Mouse (Mus musculus): ENCODE data around the gene Gorab.

Gorab gene

DNA sequence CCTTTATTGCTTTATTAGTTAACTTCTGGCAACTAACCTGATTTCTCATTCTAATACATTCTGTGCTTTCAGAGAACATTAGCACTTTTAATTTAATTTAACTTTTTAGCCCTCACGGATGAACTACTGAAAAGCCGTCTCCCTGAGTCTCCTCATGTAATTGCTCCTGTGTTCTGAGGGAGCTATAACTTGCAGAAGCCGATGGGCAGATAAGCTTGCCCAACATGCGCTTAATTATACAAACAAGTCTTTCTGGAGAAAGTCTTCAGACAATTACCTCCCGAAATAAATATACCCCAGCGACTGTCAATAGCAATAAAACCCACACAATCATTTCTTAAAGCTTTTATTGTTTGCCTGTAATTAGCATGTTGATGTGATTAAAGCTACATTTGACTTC, 45.7 kb downstream of the Gorab start:
- no peak for DNase-seq (ENCODE audit: low spot score)

- DNase-seq (ENCODE audit: low spot score) = no peak
These were observed 47.3 kb downstream of the Gorab start for GRCm38 (mm10) chr1:163356167-163356566.

- DNase-seq (ENCODE audit: low spot score) = no peak
These were observed 47.8 kb downstream of the Gorab start for GRCm38 (mm10) chr1:163355626-163356156.

- no peak for DNase-seq (ENCODE audit: low spot score)
These were observed 52.5 kb downstream of the Gorab start for GRCm38 (mm10) chr1:163350988-163351387.

GRCm38 (mm10) chr1:163345541-163345940, 57.9 kb downstream of the Gorab start:
- DNase-seq (ENCODE audit: low spot score) = no peak

DNA sequence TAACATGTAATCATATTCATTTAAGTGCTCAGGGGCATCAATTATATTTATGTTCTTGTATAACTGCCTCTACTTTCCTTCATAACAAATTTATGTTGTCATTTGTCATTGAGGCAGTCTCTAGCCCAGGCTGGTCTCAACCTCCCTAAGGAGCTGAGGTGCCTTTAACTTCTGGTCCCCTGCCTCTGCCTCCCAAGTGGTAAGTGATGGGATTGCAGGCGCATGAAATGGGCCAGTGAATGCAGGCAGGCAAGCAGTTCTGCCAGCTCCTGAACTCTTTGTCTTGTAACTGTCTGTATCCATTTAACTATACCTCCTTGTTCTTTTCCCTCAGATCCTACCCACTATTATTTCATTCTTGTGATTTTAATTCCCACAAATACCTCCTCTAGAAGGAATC, 58.5 kb downstream of the Gorab start:
- DNase-seq (ENCODE audit: low spot score) = no peak

DNA sequence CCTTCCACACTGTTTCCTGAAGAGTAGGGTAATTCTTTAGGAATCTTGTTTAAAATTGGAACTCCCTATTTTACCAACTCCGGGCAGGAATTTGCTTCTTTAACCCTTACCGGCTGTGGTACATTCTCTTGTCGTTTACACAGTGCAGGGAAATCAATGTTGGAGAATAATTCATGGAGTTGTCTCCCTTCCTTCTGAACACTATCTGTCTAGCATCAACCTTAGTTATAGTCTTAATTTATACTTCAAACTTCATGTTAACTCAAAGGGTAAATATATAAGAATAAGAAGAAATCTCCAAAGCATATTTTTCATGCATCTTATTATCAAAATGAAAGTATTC, 64.3 kb downstream of the Gorab start:
- DNase-seq (ENCODE audit: low spot score) = no peak

DNA sequence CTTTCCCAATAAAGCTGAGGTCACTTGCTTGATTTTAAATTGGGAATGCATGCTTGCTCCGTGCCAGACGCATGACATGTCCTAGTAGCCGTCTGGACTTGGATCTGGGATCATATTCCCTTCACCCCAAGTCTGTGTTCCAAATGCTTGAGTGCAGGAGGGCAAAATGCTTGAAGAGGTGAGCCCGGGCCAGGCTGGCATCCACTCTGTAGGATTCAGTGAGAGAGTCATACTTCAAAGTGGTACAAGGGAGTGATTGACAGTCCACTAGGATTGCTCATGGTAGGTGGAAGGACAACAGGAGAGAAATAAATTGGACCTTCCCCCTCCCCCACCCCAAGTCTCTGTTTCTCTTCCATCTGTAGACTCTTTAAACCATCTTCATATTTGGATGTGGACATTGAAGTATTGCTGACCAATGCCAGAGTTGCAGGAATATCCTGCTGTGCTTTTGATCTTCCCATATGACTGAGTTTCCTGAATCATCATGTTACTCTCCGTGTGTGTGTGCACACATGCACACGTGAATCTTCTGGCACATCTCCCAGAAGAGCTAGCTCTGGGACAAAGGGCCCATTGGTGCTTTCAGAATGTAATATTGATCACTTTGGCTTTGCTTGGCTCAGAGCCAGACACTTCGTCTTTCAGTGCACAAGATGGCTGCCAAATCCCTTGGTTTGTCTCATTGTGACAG, 64.8 kb downstream of the Gorab start:
- no peak for DNase-seq (ENCODE audit: low spot score)

- no peak for DNase-seq (ENCODE audit: low spot score)
These were observed 65.6 kb downstream of the Gorab start for GRCm38 (mm10) chr1:163337821-163338220.

All from urinary bladder, postnatal 14 days (tissue).